Mouse (Mus musculus) embryonic fibroblast, embryonic 13.5 days (primary cell): ENCODE results near the gene Sfta2. TPM values are rescaled to one million over a fixed set of nuclear protein-coding genes. Genes with fewer than 3 reads are reported as not detected.

Experiments used
- H3K27ac ChIP-seq: 2 replicates; pipeline ENCODE4 v1.5.1; 2012; ENCODE audit warnings: low read length, control low read depth, inconsistent platforms; ENCODE audit not compliant: insufficient read depth
- H3K4me1 ChIP-seq: 2 replicates; pipeline ENCODE4 v1.6.1; 2011; ENCODE audit warnings: low read length; ENCODE audit not compliant: control insufficient read depth, insufficient read depth
- H3K4me3 ChIP-seq: 2 replicates; pipeline ENCODE4 v1.5.1; 2011; ENCODE audit warnings: mild to moderate bottlenecking, control low read depth, low read length; ENCODE audit not compliant: insufficient read depth
- CTCF ChIP-seq: IDR thresholded peaks from 2 replicates; pipeline ENCODE4 v1.5.1; 2011; ENCODE audit warnings: mild to moderate bottlenecking, control low read depth, low read length, moderate library complexity, borderline replicate concordance; ENCODE audit not compliant: insufficient read depth
- POLR2A ChIP-seq: IDR thresholded peaks from 2 replicates; pipeline ENCODE4 v1.6.1; 2011; ENCODE audit warnings: low read depth, mild to moderate bottlenecking, control low read depth, low read length, moderate library complexity
- polyA plus RNA-seq: library from polyadenylated mRNA; stranded (reverse); fragments of >200 nt; gene quantifications from 2 replicates; pipeline ENCODE4 v1.2.4, GENCODE M21; 2011; ENCODE audit warnings: low read depth; ENCODE audit not compliant: missing spikeins, insufficient read length

Sfta2 gene
- polyA plus RNA-seq, 1 experiment = not detected

- TF ChIP-seq CTCF = 0 out of 2 replicates have a peak, but pooled peaks have one; percentile 16
- no peak for TF ChIP-seq POLR2A
- Histone ChIP-seq H3K4me3 (peak overlapping the region; percentile 60), H3K27ac (no peak overlapping the region), H3K4me1 (peaks cover 7% of the 10 kb centered on the region)
Measured at GRCm38 (mm10) chr17:35635699-35636111, 34.4 kb downstream of the Sfta2 start.

- H3K4me3 ChIP-seq = no peak overlapping the region
- H3K4me1 ChIP-seq = peaks cover 7% of the 10 kb centered on the region
- TF ChIP-seq CTCF (no peak), POLR2A (no peak)
- no peak overlapping the region for H3K27ac ChIP-seq
Measured at GRCm38 (mm10) chr17:35636363-35636762, 35.0 kb downstream of the Sfta2 start.

DNA sequence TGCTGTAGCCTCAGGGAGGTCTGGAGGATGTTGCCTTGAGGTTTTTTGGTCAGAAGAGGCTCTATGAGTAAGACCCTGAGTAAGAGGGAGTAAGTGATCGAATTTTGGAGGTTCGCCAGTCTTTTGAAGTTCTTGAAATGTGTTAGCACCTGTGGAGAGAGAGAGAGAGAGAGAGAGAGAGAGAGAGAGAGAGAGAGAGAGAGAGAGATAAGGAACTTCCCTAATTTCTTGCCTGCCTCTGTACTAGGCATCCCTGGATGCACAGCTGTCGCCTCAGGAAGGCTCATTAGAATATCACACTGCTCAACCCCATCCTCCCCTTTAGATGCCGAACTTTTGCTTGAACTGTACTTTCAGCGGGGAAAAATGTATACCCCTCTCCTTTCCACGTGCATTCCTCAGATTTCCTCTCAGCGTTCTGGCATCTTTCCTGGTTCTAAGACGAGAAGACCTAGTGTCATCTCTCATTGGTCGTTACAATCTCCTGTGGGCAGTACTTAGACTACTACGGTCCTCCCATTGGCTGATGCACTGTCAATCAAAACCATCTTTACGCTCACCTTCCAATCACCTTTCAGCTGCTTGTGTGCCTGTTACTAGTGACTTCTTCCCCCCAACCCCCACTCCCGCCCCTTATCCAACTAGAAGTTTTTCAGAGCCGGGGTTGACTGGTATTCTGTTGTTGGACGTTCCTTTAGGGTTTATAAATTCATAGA, 37.3 kb downstream of the Sfta2 start:
- TF ChIP-seq POLR2A (no peak), CTCF (no peak)
- no peak overlapping the region for H3K4me3 ChIP-seq
- H3K4me1 ChIP-seq = peaks cover 7% of the 10 kb centered on the region
- peak overlapping the region; percentile 85 for H3K27ac ChIP-seq

GRCm38 (mm10) chr17:35639352-35639751, 38.0 kb downstream of the Sfta2 start:
- TF ChIP-seq POLR2A (no peak), CTCF (no peak)
- peak overlapping the region; percentile 85 for H3K27ac ChIP-seq
- H3K4me3 ChIP-seq = no peak overlapping the region
- peaks cover 7% of the 10 kb centered on the region for H3K4me1 ChIP-seq

DNA sequence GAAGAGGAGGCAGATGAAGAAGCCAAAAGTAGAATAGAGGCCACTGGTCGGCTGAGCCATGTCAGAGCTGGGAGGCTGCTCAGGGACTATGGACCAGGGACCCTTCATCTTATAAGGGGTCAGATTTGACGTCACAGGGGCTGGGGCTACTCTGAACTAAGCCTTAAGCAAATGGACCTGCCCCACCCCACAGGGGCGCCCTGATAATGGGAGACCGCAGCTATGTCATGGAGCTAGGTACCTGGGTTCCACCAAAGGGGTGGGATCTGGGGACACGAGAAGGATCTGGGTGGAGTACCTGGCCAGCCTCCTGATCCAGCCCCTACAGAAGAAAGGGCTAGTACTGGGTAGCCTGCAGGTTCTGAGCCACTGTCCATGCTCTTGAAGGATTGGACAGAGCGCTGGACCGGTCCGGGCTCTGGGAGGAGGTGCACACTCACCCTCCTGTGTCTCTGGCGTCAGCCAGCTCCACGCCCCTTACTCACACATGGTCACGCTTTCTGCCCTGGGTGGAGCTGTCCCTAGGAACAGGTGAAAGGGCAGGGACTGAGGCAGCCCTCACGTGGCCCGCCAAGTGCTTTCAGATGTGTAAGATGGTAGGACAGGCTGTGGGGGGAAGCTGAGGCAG, 42.4 kb downstream of the Sfta2 start, which contains the start of gene Mucl3:
Mucl3 (minus strand) TSS at position 87 of the 628 bp plus-strand sequence.
- peaks cover 2% of the 10 kb centered on the region; the same call in 1 of the 2 replicates for H3K4me1 ChIP-seq
- no peak within 1 kb of the TSS for H3K4me3 ChIP-seq
- no peak within 1 kb of the TSS for H3K27ac ChIP-seq
- TF ChIP-seq CTCF (no peak), POLR2A (no peak)

DNA sequence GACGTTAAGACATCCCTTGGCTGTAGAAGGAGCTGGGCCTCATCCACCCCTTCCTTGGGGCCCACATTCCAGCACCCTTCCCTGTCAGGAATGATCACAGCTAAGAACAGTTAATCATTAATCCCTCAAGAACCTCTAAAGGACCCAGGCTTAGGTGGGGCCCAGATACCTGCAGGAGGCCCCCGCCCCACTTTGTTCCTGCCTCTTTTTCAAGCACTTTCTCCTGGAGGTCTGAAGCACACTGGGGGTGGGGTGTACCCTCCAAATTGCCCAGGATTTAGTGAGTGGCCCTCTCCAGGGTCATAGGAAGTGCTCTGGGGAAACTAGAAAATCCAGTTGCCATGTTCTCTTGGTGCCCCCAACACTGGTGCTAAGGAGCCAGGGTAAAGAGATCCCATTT, 48.1 kb downstream of the Sfta2 start:
- Histone ChIP-seq H3K4me1 (0 out of 2 replicates have a peak, but pooled peaks cover 2% of the 10 kb centered on the region), H3K27ac (no peak overlapping the region), H3K4me3 (no peak overlapping the region)
- TF ChIP-seq CTCF (no peak), POLR2A (no peak)

DNA sequence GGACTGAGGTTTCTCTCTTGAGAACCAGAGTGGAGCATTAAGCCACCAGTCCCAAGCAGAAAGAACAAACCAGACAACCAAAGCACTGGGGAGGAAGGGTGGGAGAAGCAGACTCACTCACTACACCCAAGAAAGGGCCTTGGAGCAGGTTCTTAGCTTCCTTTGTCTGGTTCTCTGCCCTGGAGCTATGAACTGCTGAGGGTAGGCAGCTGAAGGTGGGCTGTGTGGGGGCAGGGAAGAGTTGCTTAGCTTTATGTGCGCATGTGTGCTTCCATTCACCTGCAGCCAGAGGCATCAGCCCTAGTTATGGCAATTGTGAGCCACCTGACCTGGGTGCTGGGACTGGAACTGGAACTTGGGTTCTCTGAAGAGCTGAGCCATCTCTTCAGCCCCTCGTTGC, 51.7 kb downstream of the Sfta2 start:
- H3K4me3 ChIP-seq = no peak overlapping the region
- TF ChIP-seq POLR2A (no peak), CTCF (no peak)
- no peak overlapping the region for H3K27ac ChIP-seq
- 0 out of 2 replicates have a peak, but pooled peaks cover 2% of the 10 kb centered on the region for H3K4me1 ChIP-seq

GRCm38 (mm10) chr17:35665957-35666515, 64.7 kb downstream of the Sfta2 start:
- TF ChIP-seq POLR2A = no peak
- TF ChIP-seq CTCF = peak; percentile 77; the same call in 1 of the 2 replicates
- Histone ChIP-seq H3K4me3 (no peak overlapping the region), H3K27ac (no peak overlapping the region), H3K4me1 (no peaks in the 10 kb centered on the region)

- Histone ChIP-seq H3K4me1 (no peaks in the 10 kb centered on the region), H3K4me3 (peak overlapping the region; percentile 60), H3K27ac (peak overlapping the region; percentile 39)
- no peak for TF ChIP-seq CTCF
- TF ChIP-seq POLR2A = no peak
Measured at GRCm38 (mm10) chr17:35666851-35667256, 65.5 kb downstream of the Sfta2 start.
